Mouse (Mus musculus): ENCODE measurements around the gene Aqp6.

Gene Aqp6

GRCm38 (mm10) chr15:99644776-99645175 lies 43.6 kb downstream of the Aqp6 start:
- no peak for DNase-seq (ENCODE audit: low spot score)

DNA sequence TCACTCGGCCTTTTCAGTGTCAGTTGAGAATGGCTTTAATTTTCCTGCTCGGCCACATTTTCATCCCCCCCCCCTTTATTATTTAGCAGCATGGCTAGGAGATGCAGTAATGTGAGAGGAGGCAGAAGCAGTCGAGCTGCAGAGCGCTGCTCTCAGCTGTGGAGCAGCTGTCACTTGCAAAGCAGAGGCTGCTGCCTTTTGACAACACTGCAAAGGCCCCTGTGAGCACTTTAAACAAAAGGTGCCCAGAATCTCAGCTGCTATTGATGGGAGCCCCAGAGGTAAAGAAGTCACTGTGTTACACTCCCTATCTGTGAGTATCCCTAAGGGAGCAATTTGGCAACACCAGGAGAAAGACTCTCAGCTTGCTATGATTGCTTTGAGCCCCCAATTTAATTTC lies 47.1 kb downstream of the Aqp6 start:
- no peak for DNase-seq (ENCODE audit: low spot score)

DNA sequence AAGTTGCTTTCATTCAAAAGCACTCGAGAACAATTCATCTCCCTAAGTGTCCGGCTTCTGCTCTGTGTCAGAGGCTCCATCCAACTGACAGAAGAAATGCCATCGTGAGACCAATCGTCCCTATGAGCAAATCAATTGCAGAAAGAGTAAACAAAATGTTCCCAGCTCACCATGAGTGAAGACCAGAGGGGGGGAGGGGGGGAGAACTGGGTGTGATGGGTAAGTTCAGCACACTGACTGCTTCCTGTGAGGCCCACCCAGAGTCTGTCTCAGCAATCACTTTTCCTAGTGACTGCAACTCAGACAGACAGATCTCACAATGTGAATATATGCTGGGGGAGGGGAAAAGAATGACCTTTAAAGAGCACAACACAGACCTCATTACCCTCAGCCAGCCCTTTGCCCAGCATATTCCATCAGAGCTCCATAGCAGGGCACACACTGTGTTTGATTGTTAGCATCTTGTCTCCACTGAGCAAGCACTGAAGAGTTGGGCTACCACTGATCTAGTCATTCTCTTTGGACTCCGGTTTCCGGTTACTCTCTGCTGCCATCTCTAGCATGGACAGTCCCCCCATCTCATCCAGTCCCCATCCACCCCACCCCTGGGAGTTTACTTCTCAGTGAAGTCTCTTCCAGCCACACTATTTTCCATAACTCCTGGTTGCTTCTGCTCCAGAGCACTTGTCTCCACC lies 48.0 kb downstream of the Aqp6 start:
- DNase-seq (ENCODE audit: low spot score), result no peak

DNA sequence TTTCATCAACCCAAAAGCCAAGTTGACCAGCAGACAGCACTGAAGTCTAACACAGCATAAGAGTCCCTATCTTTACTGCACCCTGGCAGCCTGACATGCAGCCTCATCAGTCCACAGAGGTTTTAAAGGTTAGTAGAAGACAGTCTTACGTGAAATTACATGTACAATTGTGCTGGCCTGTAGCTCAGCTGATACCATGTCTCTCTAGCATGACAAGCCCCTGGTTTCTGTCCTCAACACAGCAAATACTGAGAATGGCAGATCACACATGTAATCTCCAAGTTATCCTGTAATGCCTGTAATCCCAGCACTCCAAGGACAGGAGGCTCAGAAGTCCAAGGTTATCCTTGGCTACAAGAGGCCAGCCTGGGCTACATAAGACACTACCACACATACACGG lies 49.1 kb downstream of the Aqp6 start:
- DNase-seq (ENCODE audit: low spot score), result no peak

DNA sequence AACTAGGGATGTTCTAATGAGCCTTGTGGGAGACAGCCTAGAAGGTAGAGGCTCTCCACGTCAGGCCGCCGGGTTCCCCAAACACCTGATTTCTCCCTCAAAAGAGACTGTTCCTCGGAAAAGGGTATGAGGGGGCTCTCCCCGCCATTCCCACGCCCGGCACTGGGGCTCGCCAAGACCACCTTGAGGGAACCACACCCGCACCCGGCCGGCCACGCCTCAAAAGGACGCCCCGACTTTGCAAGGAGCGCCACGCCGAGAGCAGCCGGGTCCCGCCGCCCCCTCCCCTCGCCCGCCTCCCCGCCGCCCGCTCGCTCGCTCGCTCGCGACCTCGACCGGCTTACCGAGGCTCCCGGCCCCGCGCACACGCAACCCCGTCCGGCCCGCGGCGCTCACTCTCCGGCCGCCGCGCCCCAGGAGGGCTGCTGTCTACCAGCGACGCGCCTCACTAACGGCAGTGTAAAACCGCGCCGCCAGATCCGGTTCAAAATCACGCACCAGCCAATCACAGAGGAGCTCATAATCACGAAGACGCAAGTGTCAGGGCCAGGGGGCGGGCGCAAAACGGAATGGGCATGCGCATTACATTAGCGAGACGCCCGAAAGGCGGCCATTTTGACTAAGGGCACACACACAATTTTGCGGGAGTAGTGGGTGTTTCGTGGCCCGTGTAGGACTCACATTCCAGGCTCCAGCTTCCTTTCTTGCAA lies 50.1 kb downstream of the Aqp6 start, which contains the start of gene Racgap1:
Racgap1 (minus strand) TSS at position 494 of the 710 bp plus-strand sequence.
- peak; percentile 94 for DNase-seq (ENCODE audit: low spot score)

GRCm38 (mm10) chr15:99651984-99652872 lies 51.0 kb downstream of the Aqp6 start:
- DNase-seq (ENCODE audit: low spot score), result no peak

DNA sequence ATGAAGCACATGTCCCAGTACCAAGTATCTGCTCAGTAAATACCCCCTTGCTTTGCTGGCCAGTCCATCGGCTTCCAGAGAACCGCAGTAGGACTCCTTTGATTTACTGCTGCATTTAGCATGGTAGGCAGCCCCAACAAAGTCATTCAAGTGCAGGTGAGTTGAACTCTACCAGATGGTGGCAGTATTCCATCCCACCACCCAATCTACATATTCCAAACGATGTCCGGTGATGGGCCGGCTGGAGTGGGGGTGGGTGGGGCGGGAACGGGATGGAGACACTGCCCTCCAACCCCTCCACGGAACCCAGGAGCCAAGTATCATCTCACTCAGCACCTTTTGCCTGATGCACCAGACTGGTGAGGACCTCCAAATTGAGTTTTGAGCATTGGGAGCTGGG lies 52.1 kb downstream of the Aqp6 start:
- DNase-seq (ENCODE audit: low spot score), result no peak

DNA sequence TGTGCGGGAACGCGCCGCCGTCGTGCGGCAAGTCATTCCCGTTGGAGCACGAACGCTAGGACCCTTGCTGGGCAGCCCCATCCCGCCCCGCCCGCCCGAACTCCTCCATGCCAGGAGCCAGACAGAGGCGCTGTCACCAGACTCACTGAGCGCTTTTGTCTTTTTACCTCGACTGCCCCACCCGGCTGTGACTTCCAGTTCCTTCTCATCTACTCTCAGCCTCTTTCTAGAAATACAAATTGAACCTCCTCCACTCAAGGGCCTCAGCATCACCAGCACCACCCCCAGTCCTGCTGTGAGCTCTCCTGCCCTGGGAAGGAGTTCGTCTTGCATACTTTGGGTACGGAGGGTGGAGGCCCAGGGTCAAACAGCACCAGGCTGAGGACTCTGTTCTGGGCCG lies 52.7 kb downstream of the Aqp6 start:
- DNase-seq (ENCODE audit: low spot score), result no peak
